23 mouse cellular contexts compared by ENCODE assay signal in genomic region chr7:105806716-105807115, GRCm38 (mm10). TPM values are rescaled to one million over a fixed set of nuclear protein-coding genes. Genes with fewer than 3 reads are reported as not detected.
"Had no signal": no experiment of that assay in that cellular context is flagged by ENCODE, and none has a peak within 500 bp of the region (broad histone marks: within the 10 kb centered on the region; RNA-seq: fewer than 3 reads in every experiment).

No protein-coding gene starts in this region.

- DNase-seq: kidney, adult 18-20 months; kidney, adult 9 months; kidney, postnatal 14 days; kidney, postnatal 4 days; left cerebral cortex, postnatal 4 days; lung, adult 18-20 months; lung, postnatal 10 days; lung, postnatal 36 days; right cerebral cortex, adult 18-20 months; right cerebral cortex, postnatal 14 days; right cerebral cortex, postnatal 4 days; thymus, adult 2 months; thymus, postnatal 14 days; thymus, postnatal 4 days had no signal

- H3K27ac ChIP-seq: limb, embryonic 12.5 days; limb, embryonic 15.5 days; liver, embryonic 14.5 days; lung, embryonic 15.5 days; midbrain, embryonic 12.5 days; neural tube, embryonic 12.5 days; neural tube, embryonic 15.5 days; stomach, postnatal 0 days had no signal

- H3K9ac ChIP-seq: limb, embryonic 12.5 days; limb, embryonic 15.5 days; liver, embryonic 14.5 days; lung, embryonic 15.5 days; midbrain, embryonic 12.5 days; neural tube, embryonic 12.5 days; neural tube, embryonic 15.5 days had no signal

- H3K4me3 ChIP-seq: limb, embryonic 12.5 days; limb, embryonic 15.5 days; lung, embryonic 15.5 days; midbrain, embryonic 12.5 days; neural tube, embryonic 12.5 days; neural tube, embryonic 15.5 days had no signal

- H3K4me2 ChIP-seq: limb, embryonic 12.5 days; limb, embryonic 15.5 days; lung, embryonic 15.5 days; midbrain, embryonic 12.5 days; neural tube, embryonic 12.5 days; neural tube, embryonic 15.5 days had no signal

- H3K27me3 ChIP-seq: limb, embryonic 12.5 days; limb, embryonic 15.5 days; lung, embryonic 15.5 days; midbrain, embryonic 12.5 days; neural tube, embryonic 12.5 days; neural tube, embryonic 15.5 days had no signal

- H3K9me3 ChIP-seq: limb, embryonic 12.5 days; limb, embryonic 15.5 days; lung, embryonic 15.5 days; midbrain, embryonic 12.5 days; neural tube, embryonic 12.5 days; neural tube, embryonic 15.5 days had no signal

RNA-seq across cellular contexts. Expression of gene Dchs1, which starts 19.3 kb away (rescaled TPM):
- total RNA-seq: megakaryocyte-erythroid progenitor cell, adult 5-6 weeks had no signal
